Mouse (Mus musculus) lung, embryonic 16.5 days (tissue): ENCODE measurements around the gene Sarnp. TPM values are rescaled to one million over a fixed set of nuclear protein-coding genes. Genes with fewer than 3 reads are reported as not detected.

Experiments used
- ATAC-seq: fragments of 200-750 bp; cut with Nextera tagmentation; 2 replicates; pipeline ENCODE4 v1.8.0; 2017; ENCODE audit warnings: low read depth, mild to moderate bottlenecking, moderate library complexity
- H3K27ac ChIP-seq: fragments of 300-500 bp; sonication (generic); 2 replicates; pipeline ENCODE4 v1.5.1; 2014; ENCODE audit warnings: mild to moderate bottlenecking, control low read depth, low read length
- H3K27me3 ChIP-seq: fragments of 300-500 bp; sonication (generic); 2 replicates; pipeline ENCODE4 v1.6.1; 2014; ENCODE audit warnings: low read depth, low read length, mixed read lengths; ENCODE audit not compliant: control insufficient read depth, insufficient read depth
- H3K36me3 ChIP-seq: fragments of 300-500 bp; sonication (generic); 2 replicates; pipeline ENCODE4 v1.6.1; 2014; ENCODE audit warnings: low read length; ENCODE audit not compliant: control insufficient read depth, insufficient read depth
- H3K4me1 ChIP-seq: fragments of 300-500 bp; sonication (generic); replicated peaks from 2 replicates; pipeline ENCODE4 v1.6.1; 2014; ENCODE audit warnings: low read length, mixed read lengths; ENCODE audit not compliant: control insufficient read depth, insufficient read depth
- H3K4me2 ChIP-seq: fragments of 300-500 bp; sonication (generic); 2 replicates; pipeline ENCODE4 v1.6.1; 2014; ENCODE audit warnings: low read depth, low read length, control low read depth
- H3K4me3 ChIP-seq: fragments of 300-500 bp; sonication (generic); 2 replicates; pipeline ENCODE4 v1.5.1; 2014; ENCODE audit warnings: mild to moderate bottlenecking, low read length, control low read depth
- H3K9ac ChIP-seq: fragments of 300-500 bp; sonication (generic); 2 replicates; pipeline ENCODE4 v1.6.1; 2014; ENCODE audit warnings: low read length, control low read depth
- H3K9me3 ChIP-seq: fragments of 300-500 bp; sonication (generic); 2 replicates; pipeline ENCODE4 v1.6.1; 2016; ENCODE audit warnings: low read length; ENCODE audit not compliant: control insufficient read depth
- WGBS: fragments of 180-500 bp; shearing (Covaris S2); extraction: QIAGEN DNeasy Blood & Tissue Kit; methylation state at CpG from one replicate; pipeline ENCODE4 v1.1.7; 2014; 5-methylcytosine and 5-hydroxymethylcytosine counted together
- polyA plus RNA-seq: library from polyadenylated mRNA; unstranded; fragments of >200 nt; fragmentation: Nextera tagmentation; extraction: Ambion mirVana; gene quantifications from 2 replicates; pipeline ENCODE4 v1.2.1, GENCODE M21; 2015

Gene Sarnp
- polyA plus RNA-seq, result 186 and 212 TPM in 2 replicates

DNA sequence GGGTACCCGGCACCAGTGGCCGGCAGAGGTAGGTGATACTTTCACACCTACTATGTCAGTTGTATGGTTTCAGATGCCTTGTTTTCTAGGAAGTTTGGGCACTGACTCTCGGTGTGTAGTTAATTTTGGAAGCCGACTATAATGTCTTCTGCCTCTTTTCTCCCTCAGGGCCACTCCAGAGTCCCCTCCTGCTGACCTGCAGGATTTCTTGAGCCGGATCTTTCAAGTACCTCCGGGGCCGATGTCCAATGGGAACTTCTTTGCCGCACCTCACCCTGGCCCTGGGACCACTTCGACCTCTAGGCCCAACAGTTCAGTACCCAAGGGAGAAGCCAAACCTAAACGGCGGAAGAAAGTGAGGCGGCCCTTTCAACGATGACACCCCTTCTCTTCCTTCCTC, at the start of gene Sarnp:
Sarnp (plus strand) TSS at position 301 of the 400 bp plus-strand sequence.
- Histone ChIP-seq H3K27ac (no peak within 1 kb of the TSS), H3K4me2 (no peak within 1 kb of the TSS), H3K4me1 (peaks cover 9% of the 10 kb centered on the region), H3K4me3 (no peak within 1 kb of the TSS), H3K27me3 (no peaks in the 10 kb centered on the region), H3K36me3 (peaks cover 36% of the 10 kb centered on the region), H3K9me3 (no peaks in the 10 kb centered on the region), H3K9ac (no peak within 1 kb of the TSS)
- ATAC-seq, result no peak
- WGBS, result 87% methylated on average over 13 of the region's 13 CpGs

DNA sequence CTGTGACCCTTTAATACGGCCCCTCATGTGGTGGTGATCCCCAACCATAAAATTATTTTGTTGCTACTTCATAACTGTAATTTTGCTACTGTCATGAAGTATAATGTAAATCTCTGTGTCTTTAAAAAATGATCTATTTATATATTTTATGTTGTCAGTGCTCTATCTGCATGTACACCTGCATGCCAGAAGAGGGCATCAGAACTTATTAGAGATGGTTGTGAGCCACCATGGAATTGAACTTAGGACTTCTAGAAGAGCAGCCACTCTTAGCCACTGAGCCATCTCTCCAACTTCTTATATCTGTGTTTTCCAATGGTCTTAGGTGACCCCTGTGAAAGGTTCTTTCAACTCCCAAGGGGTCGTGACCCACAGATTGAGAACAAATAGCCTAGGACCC, 44.2 kb upstream of the Sarnp start:
- no peak overlapping the region for H3K4me3 ChIP-seq
- H3K9ac ChIP-seq, result no peak overlapping the region
- no peaks in the 10 kb centered on the region for H3K27me3 ChIP-seq
- H3K27ac ChIP-seq, result no peak overlapping the region
- 79% methylated on average over 2 of the region's 2 CpGs for WGBS
- H3K9me3 ChIP-seq, result no peaks in the 10 kb centered on the region
- no peak overlapping the region for H3K4me2 ChIP-seq
- no peaks in the 10 kb centered on the region for H3K4me1 ChIP-seq
- no peak for ATAC-seq
- peaks cover 2% of the 10 kb centered on the region; the same call in 1 of the 2 replicates for H3K36me3 ChIP-seq

DNA sequence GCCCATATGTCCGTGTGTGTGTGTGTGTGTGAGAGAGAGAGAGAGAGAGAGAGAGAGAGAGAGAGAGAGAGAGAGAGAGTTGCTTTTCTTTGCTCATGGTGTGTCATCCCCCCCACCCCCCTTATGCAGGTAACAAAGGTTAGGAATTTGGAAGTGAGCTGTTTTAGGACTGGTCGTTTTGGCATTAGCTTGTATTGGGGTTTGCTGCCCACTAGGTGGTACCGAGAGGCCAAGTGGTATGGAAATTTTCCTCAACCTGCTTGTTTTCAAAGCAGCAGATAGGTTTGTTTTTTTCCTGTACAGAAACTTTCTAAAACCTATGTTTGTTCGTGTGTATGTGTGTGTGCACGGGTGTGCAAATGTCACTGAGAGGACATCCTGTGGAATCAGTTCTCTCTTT, 43.4 kb upstream of the Sarnp start:
- Histone ChIP-seq H3K9me3 (no peaks in the 10 kb centered on the region), H3K9ac (no peak overlapping the region), H3K27me3 (no peaks in the 10 kb centered on the region), H3K27ac (no peak overlapping the region), H3K4me1 (peaks cover 6% of the 10 kb centered on the region), H3K36me3 (peaks cover 2% of the 10 kb centered on the region; the same call in 1 of the 2 replicates), H3K4me2 (no peak overlapping the region), H3K4me3 (no peak overlapping the region)
- ATAC-seq, result no peak
- 19% methylated on average over 5 of the region's 5 CpGs for WGBS

DNA sequence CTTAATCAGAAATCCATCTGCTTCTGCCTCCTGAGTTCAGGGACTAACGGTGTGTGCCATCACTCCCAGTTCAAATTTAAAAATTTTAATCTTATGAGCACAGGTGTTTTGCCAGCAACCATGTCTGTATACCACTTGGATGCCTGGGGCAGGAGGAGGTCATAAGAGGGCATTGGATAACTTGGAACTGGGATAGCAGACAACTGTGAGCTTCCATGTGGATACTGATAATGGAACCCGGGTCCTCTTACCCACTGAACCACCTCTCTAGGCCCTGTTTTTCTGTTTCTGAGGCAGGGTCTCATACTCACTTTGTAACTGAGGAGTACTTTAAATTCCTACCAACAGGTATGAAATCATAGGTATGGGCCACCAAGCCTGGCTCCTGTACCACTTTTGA, 38.7 kb upstream of the Sarnp start:
- WGBS, result 87% methylated on average over 2 of the region's 2 CpGs
- no peaks in the 10 kb centered on the region for H3K27me3 ChIP-seq
- no peak for ATAC-seq
- H3K27ac ChIP-seq, result peak overlapping the region; percentile 94
- peaks cover 16% of the 10 kb centered on the region for H3K4me1 ChIP-seq
- no peak overlapping the region for H3K4me2 ChIP-seq
- no peaks in the 10 kb centered on the region for H3K9me3 ChIP-seq
- 0 out of 2 replicates have a peak overlapping the region, but pooled peaks have one; percentile 24 for H3K9ac ChIP-seq
- no peak overlapping the region for H3K4me3 ChIP-seq
- no peaks in the 10 kb centered on the region for H3K36me3 ChIP-seq

DNA sequence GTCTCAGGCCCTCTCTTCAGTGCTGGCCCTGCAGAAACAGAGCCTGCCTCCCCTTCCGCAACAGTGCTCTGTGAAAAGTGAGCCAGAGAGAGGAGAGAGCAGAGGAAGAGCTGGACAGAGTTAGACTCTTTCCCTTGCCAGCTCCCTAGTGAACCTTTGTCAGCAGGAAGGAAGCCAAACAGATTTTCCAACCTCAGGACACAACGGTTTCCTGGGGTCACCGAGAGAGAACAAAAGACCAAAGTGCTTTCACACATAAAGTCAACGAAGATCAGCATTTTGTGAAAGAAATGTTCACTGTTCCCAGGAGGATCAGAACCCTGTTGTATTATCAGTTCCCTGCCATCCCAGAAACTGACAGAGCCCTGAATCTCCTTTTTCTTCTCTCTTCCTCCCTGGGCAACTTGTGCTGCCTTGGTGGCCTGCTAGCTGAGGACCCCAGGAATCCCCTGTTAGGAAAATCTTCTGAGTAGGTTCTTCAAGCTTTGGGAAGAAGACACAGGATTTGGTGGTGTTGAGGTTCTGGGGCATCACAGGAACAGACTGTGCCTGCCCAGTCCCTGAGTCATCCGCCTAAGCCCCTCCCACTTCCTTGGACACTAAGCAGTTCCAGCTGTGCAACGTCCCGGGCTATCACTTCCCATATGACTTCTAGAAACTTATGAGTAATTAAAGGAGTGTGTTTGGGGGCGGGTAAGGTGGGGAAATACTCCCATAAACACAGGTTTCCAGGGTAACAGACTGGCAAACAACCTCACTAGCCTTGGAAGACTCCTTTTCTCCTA, 37.9 kb upstream of the Sarnp start:
- WGBS, result 18% methylated on average over 8 of the region's 8 CpGs
- peak overlapping the region; percentile 31 for H3K4me2 ChIP-seq

DNA sequence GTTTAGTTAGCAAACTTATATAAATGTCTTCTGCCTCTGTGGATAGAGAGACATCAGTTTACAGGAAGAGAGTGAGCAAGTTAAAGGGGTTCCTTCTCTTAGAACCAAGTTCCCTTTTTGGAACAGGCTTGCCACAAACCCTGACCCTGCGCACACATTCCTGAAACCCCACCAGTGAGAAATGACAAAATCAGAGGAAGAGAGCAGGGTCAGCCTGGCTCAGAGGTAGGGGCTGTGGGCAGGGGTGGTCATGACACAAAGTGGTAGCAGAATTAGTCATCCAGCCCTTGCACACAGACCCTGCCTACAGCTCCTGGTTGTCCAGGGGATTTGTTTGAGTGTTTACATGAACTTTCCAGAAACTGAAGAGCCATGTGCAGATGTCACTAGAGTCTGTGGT, 36.9 kb upstream of the Sarnp start:
- H3K4me2 ChIP-seq, result no peak overlapping the region
- H3K9me3 ChIP-seq, result peaks cover 4% of the 10 kb centered on the region; the same call in 1 of the 2 replicates
- H3K27me3 ChIP-seq, result no peaks in the 10 kb centered on the region
- H3K9ac ChIP-seq, result no peak overlapping the region
- H3K4me3 ChIP-seq, result no peak overlapping the region
- no peaks in the 10 kb centered on the region for H3K36me3 ChIP-seq
- H3K4me1 ChIP-seq, result peaks cover 16% of the 10 kb centered on the region
- ATAC-seq, result no peak
- WGBS, result 90% methylated on average over 1 of the region's 1 CpGs
- H3K27ac ChIP-seq, result no peak overlapping the region

More for the DNA sequence above, 37.9 kb upstream of the Sarnp start:
- H3K4me1 ChIP-seq, result peaks cover 16% of the 10 kb centered on the region
- no peak overlapping the region for H3K4me3 ChIP-seq
- H3K9ac ChIP-seq, result peak overlapping the region; percentile 24; the same call in 1 of the 2 replicates
- H3K27ac ChIP-seq, result peak overlapping the region; percentile 94
- no peaks in the 10 kb centered on the region for H3K36me3 ChIP-seq
- no peaks in the 10 kb centered on the region for H3K27me3 ChIP-seq
- ATAC-seq, result peak; percentile 99
- peaks cover 4% of the 10 kb centered on the region; the same call in 1 of the 2 replicates for H3K9me3 ChIP-seq

DNA sequence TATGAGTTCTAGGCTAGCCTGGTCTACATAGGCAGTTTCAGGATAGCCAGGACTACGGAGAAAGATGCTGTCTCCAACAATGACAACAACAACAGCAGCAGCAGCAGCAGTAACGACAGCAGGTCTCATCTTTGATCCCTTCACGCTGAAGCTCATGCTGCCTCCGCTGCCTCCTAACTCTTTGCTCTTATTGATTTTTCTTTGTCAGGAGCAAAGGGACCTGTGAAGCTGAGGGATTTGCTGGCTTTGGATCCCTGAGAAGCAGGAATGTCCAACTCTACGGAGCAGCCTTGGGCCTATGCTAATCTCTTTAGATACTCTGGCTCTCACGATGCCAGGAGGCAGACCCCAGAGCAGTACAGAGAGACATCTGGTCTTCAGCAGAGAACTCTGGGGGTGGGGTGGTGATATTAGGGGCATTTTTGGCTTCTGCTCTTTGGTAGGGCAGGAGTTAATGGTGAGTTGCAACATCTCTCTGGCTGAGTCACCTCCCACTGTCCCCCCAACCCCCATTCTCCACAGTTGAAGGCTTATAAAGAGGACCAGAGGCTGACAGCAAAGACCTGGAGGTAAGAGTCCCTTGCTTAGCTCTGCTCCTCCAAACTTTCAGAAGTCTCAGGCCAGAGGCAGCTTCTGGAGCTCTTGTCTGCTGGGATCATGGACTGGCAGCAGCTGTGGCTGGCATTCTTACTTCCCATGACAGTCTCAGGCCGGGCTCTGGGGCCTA, 26.6 kb upstream of the Sarnp start, which contains the start of gene Mmp19:
Mmp19 (plus strand) TSS at position 513 of the 727 bp plus-strand sequence.
- H3K36me3 ChIP-seq, result no peaks in the 10 kb centered on the region
- peak within 1 kb of the TSS; percentile 62 for H3K9ac ChIP-seq
- peak within 1 kb of the TSS; percentile 41 for H3K4me3 ChIP-seq
- WGBS, result 69% methylated on average over 7 of the region's 7 CpGs
- H3K27me3 ChIP-seq, result no peaks in the 10 kb centered on the region
- H3K27ac ChIP-seq, result 0 out of 2 replicates have a peak within 1 kb of the TSS, but pooled peaks have one; percentile 37
- peak within 1 kb of the TSS; percentile 43 for H3K4me2 ChIP-seq
- peak; percentile 77 for ATAC-seq
- H3K4me1 ChIP-seq, result no peaks in the 10 kb centered on the region
- no peaks in the 10 kb centered on the region for H3K9me3 ChIP-seq

DNA sequence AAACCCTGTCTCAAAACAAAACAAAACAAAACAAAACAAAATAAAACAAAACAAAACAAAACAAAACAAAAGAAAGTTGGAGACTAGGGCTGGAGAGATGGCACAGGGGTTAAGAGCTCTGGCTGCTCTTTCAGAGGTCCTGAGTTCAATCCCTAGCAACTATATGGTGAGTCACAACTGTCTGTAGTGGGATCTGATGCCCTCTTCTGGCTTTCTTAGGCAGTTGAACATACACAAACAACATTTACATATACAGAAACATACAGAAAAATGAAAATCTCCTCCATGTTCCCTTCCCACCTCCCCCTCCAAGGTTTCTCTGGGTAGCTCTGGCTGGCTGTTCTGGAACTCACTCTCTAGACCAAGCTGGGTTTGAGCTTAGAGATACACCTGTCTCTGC, 25.1 kb upstream of the Sarnp start:
- Histone ChIP-seq H3K4me2 (no peak overlapping the region), H3K9me3 (no peaks in the 10 kb centered on the region), H3K27me3 (no peaks in the 10 kb centered on the region), H3K27ac (no peak overlapping the region), H3K4me1 (no peaks in the 10 kb centered on the region), H3K9ac (no peak overlapping the region), H3K36me3 (no peaks in the 10 kb centered on the region), H3K4me3 (no peak overlapping the region)
- ATAC-seq, result no peak

DNA sequence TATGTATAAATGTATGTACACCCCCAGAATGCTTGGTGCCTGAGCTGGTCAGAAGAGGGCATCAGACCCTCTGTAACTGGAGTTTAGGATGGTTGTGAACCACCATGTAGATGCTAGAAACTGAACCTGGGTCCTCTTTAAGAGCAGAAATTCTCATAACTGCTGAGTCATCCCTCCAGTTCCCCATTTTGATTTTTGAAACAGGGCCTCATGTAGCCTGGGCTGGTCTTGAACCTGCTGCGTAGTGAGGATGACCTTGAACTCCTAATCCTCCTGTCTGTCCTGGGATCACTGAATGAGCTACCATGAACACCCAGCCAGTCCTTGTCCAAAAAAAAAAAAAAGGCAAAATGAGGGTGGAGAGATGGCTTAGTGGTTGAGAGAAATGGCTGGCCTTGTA, 23.9 kb upstream of the Sarnp start:
- no peak overlapping the region for H3K9ac ChIP-seq
- ATAC-seq, result no peak
- no peak overlapping the region for H3K4me2 ChIP-seq
- H3K9me3 ChIP-seq, result no peaks in the 10 kb centered on the region
- 100% methylated on average over 1 of the region's 1 CpGs for WGBS
- no peaks in the 10 kb centered on the region for H3K4me1 ChIP-seq
- H3K4me3 ChIP-seq, result no peak overlapping the region
- H3K36me3 ChIP-seq, result no peaks in the 10 kb centered on the region
- H3K27me3 ChIP-seq, result no peaks in the 10 kb centered on the region
- H3K27ac ChIP-seq, result no peak overlapping the region
